Mouse (Mus musculus) layer of hippocampus, postnatal 25 days (tissue): Measurements from ENCODE around the gene Akirin1. TPM values are rescaled to one million over a fixed set of nuclear protein-coding genes. Genes with fewer than 3 reads are reported as not detected.
A peak's percentile ranks its signal among the peaks of the same experiment; 100 is the strongest.

Source experiments
- DNase-seq, 2 experiments: peaks; one replicate each; pipeline ENCODE4 v3.0.0; 2022; ENCODE audit warnings: mixed read lengths in 2 of 2, low spot score in 1 of 2; ENCODE audit errors: extremely low spot score in 1 of 2
- total RNA-seq, 2 experiments: library from RNA; stranded (reverse); gene quantifications; 2 replicates each; pipeline ENCODE4 v1.2.3; 2021

Gene Akirin1
- total RNA-seq = 10 to 100 TPM; 52.3 to 61.3 TPM

DNA sequence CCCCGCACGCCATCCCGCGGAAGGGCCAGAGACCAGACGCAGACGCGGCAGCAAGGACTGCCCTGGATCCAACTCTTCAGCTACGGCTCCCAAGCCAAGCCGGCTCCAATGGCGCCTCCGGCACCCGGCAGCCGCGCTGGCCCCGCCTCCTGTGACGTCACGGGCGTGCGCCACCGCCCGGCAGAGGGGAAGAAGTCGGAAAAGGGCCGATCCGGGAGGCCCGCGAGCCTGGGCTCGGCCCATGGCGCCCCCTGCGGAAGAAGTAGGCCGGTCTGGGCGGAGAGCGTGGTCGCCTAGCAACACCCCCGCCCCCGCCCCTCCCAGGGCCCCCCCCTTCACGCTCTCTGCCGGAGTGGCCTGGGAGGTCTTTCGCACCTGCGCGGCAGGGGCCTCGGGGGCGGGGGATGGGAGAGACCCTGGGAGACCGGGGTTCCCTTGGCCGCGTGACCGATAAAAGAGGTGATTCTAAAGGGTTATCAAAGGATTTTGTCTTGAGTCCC is at the start of gene Akirin1:
Gene Akirin1 (minus strand): TSS at position 194 of the 500 bp plus-strand sequence.
- peak; percentile 97 to 99 for DNase-seq

DNA sequence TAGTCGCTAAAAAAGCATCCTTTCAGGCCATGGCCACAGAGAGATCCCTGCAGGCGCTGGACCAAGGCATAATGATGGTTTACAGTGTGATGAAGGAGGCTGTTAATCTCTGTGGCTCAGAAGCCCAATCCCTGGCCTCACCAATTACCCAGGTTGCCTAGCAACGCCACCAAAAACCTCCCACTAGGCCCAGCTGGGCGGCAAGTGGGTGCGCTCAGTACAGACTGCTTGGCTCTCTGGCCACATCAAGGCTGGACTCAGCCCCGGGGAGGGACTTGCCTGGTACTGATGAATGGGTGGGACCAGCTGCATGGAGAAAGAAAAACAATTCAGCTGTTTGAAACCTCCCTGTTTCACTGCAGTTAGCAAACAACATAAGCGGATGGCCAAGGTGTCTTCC is 47.7 kb upstream of the Akirin1 start:
- DNase-seq = peak; percentile 27 to 46

- DNase-seq = no peak
Observed at GRCm38 (mm10) chr4:123797403-123797802, 47.3 kb upstream of the Akirin1 start.

DNA sequence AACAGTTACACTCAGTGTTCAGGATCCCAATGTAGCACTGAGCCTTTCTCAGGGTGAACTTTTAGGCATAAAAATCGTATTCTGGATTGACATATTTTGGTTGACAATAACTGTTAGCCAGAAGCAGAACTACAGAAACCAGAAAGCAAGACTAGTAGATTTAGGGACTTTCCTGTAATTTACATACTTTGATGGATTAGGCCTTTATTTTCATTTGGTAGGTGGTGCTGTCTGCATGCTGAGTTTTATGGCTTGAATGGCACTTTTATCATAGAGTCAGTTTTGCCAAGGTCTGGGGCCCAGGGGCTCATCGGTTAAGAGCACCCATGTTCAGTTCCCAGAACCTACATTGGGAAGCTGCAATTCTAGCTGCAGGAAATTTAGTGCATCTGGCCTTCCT is 44.9 kb upstream of the Akirin1 start:
- no peak for DNase-seq

- DNase-seq = no peak
Observed at GRCm38 (mm10) chr4:123793136-123793535, 43.0 kb upstream of the Akirin1 start.

- no peak for DNase-seq
Observed at GRCm38 (mm10) chr4:123792666-123793065, 42.5 kb upstream of the Akirin1 start.

- DNase-seq = peak in 1 of 2 experiments; percentile 42
Observed at GRCm38 (mm10) chr4:123787191-123787985, 37.2 kb upstream of the Akirin1 start, which contains the start of gene Rhbdl2. Gene Rhbdl2 (plus strand): TSS chr4:123787874.

DNA sequence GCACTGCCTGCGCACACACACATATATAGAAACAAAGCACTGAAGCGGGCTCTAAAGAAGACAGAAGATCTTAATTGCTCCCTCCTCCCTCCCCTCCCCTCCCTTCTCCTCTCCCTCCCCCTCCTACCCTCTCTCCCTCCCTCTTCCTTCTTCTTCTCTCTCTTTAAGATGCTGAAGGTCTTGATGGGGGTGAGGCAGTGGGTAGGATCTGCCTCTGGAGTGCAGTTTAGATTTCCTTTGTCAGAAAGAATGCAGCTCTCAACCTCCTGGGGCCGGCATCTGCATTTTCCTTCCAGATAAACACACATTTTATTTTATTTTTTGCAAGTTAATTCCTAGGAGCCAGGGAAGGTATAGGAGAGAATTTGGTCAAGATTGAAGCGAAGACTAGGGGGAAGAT is 18.1 kb upstream of the Akirin1 start:
- no peak for DNase-seq

DNA sequence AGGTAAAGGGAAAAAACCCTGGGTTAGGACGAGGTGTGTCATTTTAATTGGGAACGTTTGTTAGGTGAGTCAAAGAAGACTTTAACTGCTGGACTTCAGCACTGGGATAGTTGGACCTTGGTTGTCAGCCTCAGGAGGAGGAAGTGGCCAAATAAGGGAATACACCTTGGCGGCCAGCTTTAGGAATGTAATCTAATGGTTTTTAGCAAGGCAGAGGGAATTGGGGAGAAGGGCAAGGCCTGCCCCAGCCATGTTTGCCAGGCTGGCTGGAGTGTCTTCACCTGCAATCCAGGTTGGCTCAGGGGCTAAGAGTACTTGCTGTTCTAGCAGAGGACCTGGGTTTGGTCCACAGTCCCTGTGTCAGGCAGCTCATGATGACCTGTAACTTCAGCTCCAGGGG is 17.7 kb upstream of the Akirin1 start:
- DNase-seq = no peak

DNA sequence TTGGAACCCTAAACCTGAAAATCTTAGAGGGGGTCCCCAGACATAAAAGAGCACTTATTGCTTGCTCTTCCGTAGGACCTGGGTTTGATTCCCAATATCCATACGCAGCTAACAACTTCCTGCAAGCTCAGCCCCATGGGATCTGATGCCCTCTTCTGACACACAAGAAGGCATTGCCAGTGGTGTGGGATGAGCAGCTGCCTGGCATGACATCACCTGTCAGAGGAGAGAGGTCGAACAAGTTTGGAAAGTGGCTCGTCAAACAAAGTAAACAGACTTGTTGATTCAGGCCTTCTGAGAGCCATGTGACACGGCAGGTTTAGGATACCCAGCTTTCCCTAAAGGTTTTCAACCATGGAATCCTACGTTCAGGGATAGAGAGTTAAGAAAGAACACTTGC is 14.9 kb upstream of the Akirin1 start:
- no peak for DNase-seq

DNA sequence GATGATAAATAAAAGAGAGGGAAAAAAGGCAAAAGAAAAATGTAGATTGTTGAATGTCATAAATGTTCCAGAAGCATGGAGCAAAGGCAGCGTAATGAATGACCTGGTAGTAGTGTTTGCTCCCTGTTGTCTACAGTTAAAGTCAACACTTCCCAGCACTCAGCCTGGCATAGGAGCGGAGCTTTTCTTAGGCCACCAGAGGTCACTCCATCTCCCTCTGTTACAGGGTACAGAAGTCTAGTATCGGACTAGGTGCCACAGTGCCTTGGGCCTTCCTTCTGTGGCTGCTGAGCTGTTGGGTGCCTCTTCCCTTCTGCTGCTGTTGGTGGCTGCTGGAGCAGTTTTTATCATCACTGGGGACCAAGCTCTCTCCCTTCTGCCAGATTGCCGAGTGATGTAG is 8.2 kb upstream of the Akirin1 start:
- DNase-seq = no peak

- no peak for DNase-seq
Observed at GRCm38 (mm10) chr4:123750707-123751312, 665 bp upstream of the Akirin1 start.

DNA sequence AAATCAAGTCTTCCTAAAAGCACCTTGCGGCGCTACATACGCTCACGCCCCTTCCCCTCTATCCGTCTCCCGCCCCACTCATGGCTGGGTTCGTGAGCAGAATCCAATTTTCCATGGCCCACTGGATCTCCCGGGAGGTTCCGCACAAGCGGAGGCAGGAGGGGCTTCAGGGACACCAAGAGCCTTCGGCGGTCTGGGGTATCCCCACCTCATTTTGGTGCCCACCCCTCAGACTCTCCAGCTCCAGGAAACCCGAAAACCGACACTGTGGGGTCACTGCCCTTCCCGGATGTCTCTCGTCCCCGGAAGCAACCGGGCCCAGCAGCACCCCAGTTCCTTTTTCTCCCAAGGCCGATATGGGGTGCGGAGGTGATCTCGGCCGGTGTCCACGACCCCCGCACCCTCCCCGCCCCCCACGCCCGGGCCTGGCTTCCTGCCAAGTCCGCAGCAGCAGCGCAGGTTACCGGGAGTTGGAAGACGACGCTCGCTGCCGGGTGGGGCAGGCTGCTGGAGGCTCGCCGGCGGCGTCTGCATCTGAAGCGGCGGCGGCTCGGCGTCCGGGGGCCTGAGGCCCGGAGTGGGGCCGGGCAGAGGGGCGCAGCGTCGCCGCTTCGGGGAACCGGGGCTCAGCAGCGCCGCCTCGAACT is 538 bp downstream of the Akirin1 start:
- peak; percentile 34 for DNase-seq

DNA sequence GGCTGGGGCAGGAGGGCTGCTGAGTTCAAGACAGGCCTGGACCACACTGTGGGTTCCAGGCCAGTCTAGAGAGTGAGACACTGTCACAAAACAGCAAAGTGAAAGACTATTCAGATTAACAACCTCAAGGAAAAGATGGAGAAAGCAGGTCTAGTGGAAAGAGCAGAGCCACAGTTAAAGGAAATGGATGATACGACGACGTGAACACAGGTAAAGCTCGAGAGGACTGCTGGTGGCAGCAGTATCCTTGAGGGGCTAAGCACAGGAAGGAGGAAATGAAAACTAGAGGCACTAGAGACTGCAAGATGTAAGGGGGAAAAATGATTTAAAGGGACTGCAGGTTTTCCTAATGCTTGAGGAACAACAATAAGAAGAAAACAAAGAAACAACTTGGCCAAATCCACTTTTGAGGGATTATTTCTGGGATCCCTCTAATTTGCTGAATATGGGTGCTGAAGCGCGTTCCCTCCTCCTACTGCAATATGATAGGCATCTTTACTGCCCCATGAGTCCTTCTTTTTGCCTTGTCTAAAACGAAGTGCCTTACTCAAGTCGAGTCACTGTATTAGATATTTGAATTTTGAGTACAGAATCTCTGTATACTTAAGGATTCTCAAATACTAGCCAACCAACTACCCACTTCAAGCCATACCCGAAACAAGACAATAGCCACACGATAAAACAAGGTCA is 1.3 kb downstream of the Akirin1 start:
- DNase-seq = no peak

DNA sequence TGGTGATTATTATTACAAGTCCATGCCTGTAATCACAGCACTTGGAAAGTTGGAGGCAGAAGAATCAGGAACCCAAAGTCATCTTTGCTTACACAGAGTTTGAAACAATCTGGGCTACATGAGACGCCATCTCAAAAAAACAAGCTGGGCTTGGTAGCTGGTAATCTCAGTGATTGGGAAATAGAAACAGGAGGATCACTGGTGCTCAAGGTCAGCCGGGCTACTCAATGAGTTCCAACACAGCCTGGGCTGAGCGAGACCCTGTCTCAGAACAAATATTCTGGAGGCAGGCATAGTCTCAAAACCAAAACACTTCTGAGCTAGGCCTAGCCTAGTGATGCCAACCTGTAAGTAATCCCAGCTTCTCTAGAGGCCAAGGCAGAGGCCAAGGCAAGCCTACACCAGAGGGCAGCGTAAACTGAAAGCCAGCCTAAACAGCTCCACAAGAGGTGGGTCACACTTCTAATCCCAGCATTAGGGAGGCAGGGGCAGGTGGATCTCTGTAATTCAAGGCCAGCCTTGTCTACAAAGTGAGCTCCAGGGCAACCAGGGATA is 4.8 kb downstream of the Akirin1 start:
- DNase-seq = no peak

GRCm38 (mm10) chr4:123742891-123743290 is 7.3 kb downstream of the Akirin1 start:
- DNase-seq = no peak

DNA sequence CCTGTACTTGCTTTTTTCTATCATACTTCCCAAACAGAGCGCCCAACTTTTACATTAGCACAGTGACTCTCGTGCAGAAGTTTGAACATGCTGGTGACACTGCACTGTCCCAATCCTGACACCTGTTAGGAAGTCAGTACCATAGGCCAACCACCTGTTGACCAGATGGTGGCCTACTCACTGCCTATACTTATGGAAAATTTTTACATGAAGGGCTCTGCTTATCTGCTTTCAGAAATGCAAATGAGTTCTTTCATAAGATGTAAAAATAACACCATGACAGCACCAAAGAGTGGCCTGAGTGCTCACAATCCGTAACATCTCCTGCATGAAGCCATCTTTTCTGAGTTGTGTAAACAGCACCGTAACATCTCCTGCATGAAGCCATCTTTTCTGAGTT is 11.4 kb downstream of the Akirin1 start:
- no peak for DNase-seq

- no peak for DNase-seq
Observed at GRCm38 (mm10) chr4:123733532-123733931, 16.6 kb downstream of the Akirin1 start.

- no peak for DNase-seq
Observed at GRCm38 (mm10) chr4:123732921-123733320, 17.2 kb downstream of the Akirin1 start.

- no peak for DNase-seq
Observed at GRCm38 (mm10) chr4:123732163-123732910, 17.8 kb downstream of the Akirin1 start.
